Mouse (Mus musculus): ENCODE results near the gene Emx1. TPM values are rescaled to one million over a fixed set of nuclear protein-coding genes. Genes with fewer than 3 reads are reported as not detected.

The Emx1 gene
- total RNA-seq, 2 experiments from 2014 or later, result 19.5 to 20.5 TPM

- DNase-seq (ENCODE audit: extremely low spot score in 1 of 2, low spot score in 1 of 2), result no peak
These were observed 1.2 kb downstream of the Emx1 start for GRCm38 (mm10) chr6:85188256-85189110.

GRCm38 (mm10) chr6:85189361-85189760 lies 2.1 kb downstream of the Emx1 start:
- DNase-seq (ENCODE audit: extremely low spot score in 1 of 2, low spot score in 1 of 2), result no peak

- DNase-seq (ENCODE audit: extremely low spot score in 1 of 2, low spot score in 1 of 2), result peak; percentile 42 to 62
These were observed 2.8 kb downstream of the Emx1 start for GRCm38 (mm10) chr6:85189911-85190591.

- no peak for DNase-seq (ENCODE audit: extremely low spot score in 1 of 2, low spot score in 1 of 2)
These were observed 3.4 kb downstream of the Emx1 start for GRCm38 (mm10) chr6:85190671-85191070.

- no peak for DNase-seq (ENCODE audit: extremely low spot score in 1 of 2, low spot score in 1 of 2)
These were observed 4.7 kb downstream of the Emx1 start for GRCm38 (mm10) chr6:85191751-85192440.

GRCm38 (mm10) chr6:85193381-85194318 lies 6.4 kb downstream of the Emx1 start:
- no peak for DNase-seq (ENCODE audit: extremely low spot score in 1 of 2, low spot score in 1 of 2)

- no peak for DNase-seq (ENCODE audit: extremely low spot score in 1 of 2, low spot score in 1 of 2)
These were observed 10.7 kb downstream of the Emx1 start for GRCm38 (mm10) chr6:85197951-85198350.

GRCm38 (mm10) chr6:85206182-85206938 lies 19.1 kb downstream of the Emx1 start:
- no peak for DNase-seq (ENCODE audit: extremely low spot score in 1 of 2, low spot score in 1 of 2)

- DNase-seq (ENCODE audit: extremely low spot score in 1 of 2, low spot score in 1 of 2), result no peak
These were observed 19.7 kb downstream of the Emx1 start for GRCm38 (mm10) chr6:85206939-85207285.

GRCm38 (mm10) chr6:85207345-85207744 lies 20.1 kb downstream of the Emx1 start:
- DNase-seq (ENCODE audit: extremely low spot score in 1 of 2, low spot score in 1 of 2), result no peak

GRCm38 (mm10) chr6:85209226-85209967 lies 22.2 kb downstream of the Emx1 start:
- no peak for DNase-seq (ENCODE audit: extremely low spot score in 1 of 2, low spot score in 1 of 2)

GRCm38 (mm10) chr6:85210686-85211085 lies 23.4 kb downstream of the Emx1 start:
- no peak for DNase-seq (ENCODE audit: extremely low spot score in 1 of 2, low spot score in 1 of 2)

- DNase-seq (ENCODE audit: extremely low spot score in 1 of 2, low spot score in 1 of 2), result no peak
These were observed 31.0 kb downstream of the Emx1 start for GRCm38 (mm10) chr6:85218251-85218650.

GRCm38 (mm10) chr6:85218684-85219445 lies 31.6 kb downstream of the Emx1 start:
- no peak for DNase-seq (ENCODE audit: extremely low spot score in 1 of 2, low spot score in 1 of 2)

- no peak for DNase-seq (ENCODE audit: extremely low spot score in 1 of 2, low spot score in 1 of 2)
These were observed 32.5 kb downstream of the Emx1 start for GRCm38 (mm10) chr6:85219706-85220105.

GRCm38 (mm10) chr6:85220917-85221316 lies 33.7 kb downstream of the Emx1 start:
- DNase-seq (ENCODE audit: extremely low spot score in 1 of 2, low spot score in 1 of 2), result no peak

- no peak for DNase-seq (ENCODE audit: extremely low spot score in 1 of 2, low spot score in 1 of 2)
These were observed 35.3 kb downstream of the Emx1 start for GRCm38 (mm10) chr6:85222551-85222950.
